Mouse (Mus musculus) v-Abl transformed pro-B cells (cell line): ENCODE measurements around the gene Epo.

Experiments
- in situ Hi-C, 2 experiments: fragments of 400-800 bp; cut with MboI; formaldehyde crosslinking; loops; one replicate each; pipeline ENCODE4 v1.15.1; 2025; ENCODE audit not compliant: unreplicated experiment in 2 of 2

The Epo gene

GRCm38 (mm10) chr5:137523396-137524250 is 9.4 kb downstream of the Epo start:
- in situ Hi-C loops = no loop called here

- in situ Hi-C loops = no loop called here
Observed at GRCm38 (mm10) chr5:137522711-137523110, 10.3 kb downstream of the Epo start.

DNA sequence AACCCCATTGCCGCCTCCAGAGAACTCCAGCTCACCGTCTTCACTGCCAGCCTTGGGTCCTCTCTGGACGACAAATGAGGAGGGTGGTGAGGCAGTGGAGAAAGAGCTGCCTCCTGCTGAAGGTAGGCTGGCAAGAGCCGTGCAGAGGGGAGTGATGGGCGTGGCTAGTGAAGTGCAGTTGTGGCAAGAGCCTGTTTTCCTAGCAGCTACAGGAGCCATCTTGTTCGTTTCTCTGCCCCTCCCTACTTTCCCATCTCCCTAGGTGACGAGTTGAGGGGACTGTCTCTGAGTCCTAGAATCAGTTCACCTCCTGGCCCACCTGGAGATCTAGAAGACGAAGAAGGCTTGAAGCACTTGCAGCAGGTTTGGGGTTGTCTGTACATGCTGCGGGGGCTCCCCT is 11.2 kb downstream of the Epo start:
- in situ Hi-C loops = no loop called here

- in situ Hi-C loops = loop anchor here in 1 of 2 experiments (5.0 kb wide), 1 partner anchor 242 kb away; no protein-coding TSS in a partner anchor
Observed at GRCm38 (mm10) chr5:137519691-137520550, 13.1 kb downstream of the Epo start.

GRCm38 (mm10) chr5:137518436-137518835 is 14.6 kb downstream of the Epo start, which contains the start of gene Gigyf1:
TSS of gene Gigyf1 (plus strand) at chr5:137518548.
- in situ Hi-C loops = loop anchor here in 1 of 2 experiments (5.0 kb wide), 1 partner anchor 244 kb away; no protein-coding TSS in a partner anchor

DNA sequence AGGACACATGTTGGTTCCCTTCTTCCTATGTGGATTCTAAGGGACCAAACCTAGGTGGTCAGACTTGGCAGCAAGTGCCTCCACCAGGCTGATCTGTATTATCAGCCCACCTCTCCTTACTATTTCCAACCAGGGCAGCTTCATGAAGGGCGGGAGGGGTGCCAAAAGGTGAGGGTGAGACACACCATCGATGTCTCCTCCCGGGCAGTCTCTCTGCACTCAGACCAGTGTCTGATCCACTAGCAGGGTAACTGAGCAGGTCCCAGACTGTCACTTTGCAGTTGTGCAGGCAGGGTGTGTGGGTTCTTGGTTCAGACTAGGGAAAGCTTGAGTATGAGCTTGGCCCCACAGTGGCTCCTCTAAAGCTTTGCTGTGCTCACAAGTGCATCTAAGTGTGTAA is 18.2 kb downstream of the Epo start:
- in situ Hi-C loops = loop anchor here in 1 of 2 experiments (5.0 kb wide), 1 partner anchor 247 kb away; no protein-coding TSS in a partner anchor

DNA sequence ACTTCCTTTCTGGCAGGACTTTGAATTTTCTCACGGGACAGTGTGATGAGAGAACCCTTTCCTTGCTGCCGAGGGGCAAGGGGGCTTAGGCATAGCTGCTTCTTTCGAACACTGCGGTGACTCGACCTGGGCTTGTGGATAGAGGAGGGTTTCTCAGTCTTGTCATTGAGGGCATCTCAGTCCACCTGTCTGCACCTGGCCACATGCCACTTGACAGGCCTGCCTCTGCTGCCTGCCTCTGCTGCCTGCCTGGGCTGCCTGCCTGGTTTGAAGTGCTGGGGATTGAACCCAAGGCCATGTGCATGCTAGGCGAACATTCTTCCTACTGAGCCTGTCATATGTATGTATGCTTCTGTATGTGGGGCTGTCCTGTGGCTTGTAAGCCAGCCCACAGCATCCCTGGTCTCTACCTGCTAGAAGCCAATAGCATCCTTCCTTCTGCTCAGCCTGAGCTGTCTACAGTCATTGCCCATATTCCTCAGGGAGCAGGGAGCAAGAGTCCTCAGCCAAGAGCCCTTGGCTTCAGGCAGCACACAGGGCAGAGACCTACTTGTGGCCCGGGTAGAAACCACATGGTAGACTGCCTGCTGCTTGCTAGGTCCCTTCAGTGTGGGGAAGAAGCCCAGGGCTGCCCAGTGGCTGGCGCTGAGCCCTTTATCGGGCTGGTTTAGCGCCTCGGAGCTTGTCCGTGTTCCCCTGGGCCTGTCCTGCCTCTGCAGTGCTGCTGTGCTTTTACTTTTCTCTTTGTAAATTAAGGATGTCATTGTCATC is 18.9 kb downstream of the Epo start:
- in situ Hi-C loops = no loop called here

GRCm38 (mm10) chr5:137512847-137513794 is 19.9 kb downstream of the Epo start:
- in situ Hi-C loops = no loop called here

DNA sequence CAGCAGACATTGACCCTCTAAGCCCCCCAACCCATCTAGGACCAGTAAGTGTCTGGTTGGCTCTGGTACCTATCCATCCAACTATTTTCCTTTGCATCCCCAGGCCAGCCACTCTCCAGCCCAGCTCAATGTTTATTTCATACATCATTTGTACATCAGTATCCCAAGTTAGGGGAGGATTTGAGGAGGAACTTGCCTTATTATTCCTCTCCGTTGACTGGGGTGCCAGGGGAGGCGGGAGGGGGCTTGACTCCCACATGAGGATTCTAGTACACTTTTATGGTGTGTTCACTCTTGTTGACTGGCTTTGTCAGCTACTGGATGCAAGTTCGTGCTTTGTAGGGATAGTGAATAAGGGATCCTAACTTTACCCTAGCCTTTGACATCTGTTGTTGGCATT is 21.3 kb downstream of the Epo start:
- in situ Hi-C loops = no loop called here

DNA sequence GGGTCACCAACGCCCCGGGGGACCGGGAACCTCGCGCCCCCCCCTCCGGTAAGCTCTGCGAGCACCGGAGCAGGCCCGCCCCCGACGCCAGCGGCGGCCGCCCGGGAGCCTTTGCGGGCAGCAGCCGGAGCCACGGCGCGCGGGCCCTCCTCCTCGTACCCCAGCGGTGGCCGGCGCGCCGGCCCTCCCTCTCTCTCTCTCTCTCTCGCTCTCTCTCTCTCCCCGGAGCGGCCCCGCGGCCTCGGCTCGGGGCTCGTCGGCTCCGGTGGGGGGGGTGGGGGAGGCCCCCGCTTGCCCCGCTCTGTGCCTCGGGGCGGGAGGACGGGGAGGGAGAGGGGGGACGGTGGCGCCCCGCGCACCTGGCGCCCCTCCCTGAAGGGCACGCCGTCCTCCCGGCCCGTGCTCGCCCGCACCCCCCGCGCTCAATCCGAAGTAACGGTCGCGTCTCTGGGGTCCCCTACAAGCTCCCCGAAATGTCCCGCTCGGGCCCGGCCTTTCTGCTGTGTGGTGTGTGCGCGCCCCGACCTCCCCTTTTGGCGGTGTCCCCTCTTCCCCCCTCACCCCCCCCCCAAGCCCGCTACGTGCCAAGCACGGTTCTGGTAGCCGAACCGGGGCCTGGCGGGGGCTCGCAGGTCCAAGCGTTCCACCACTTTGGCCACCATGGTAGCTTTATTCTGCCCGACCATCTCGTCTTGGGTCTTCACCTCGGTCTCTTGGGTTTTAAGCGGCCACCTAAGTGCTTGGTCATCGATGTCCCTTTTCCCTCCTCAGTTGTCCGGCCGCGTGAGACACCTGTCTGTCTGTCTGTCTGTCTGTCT is 22.3 kb downstream of the Epo start:
- in situ Hi-C loops = no loop called here

DNA sequence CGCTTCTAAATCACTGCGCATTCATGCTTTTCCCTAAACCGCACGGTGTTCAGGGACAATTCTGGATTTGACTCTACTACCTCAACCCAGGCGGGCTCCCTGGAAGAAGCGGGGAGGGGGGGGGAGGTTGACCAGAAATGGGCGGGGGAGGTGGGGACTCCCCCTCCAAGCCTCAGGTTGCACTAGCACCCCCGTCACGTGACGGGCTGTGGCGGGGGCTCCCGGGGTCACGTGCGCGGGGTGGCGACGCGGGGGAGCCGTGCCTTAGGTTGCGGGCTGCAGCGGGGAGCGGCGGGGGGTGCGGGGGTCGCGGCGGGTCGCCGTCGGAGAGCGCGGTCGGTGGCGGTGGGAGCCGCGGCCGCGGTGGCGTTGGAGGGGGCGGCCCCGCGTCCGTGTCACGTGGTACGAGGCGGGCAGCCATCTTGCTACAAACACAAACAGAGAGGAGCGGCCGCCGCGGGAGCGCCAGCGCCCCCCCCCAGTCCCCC is 23.0 kb downstream of the Epo start:
- in situ Hi-C loops = no loop called here

GRCm38 (mm10) chr5:137504041-137504440 is 29.0 kb downstream of the Epo start:
- in situ Hi-C loops = loop anchor here (5.0 to 10.0 kb wide), 4 partner anchors 151 to 258 kb away; partner anchors contain the start of gene Slc12a9 (in 2 of the 2)

- in situ Hi-C loops = loop anchor here (5.0 to 10.0 kb wide), 4 partner anchors 152 to 260 kb away; partner anchors contain the start of gene Slc12a9 (in 2 of the 2)
Observed at GRCm38 (mm10) chr5:137502667-137503110, 30.4 kb downstream of the Epo start.

- in situ Hi-C loops = loop anchor here (5.0 to 10.0 kb wide), 4 partner anchors 153 to 260 kb away; partner anchors contain the start of gene Slc12a9 (in 2 of the 2)
Observed at GRCm38 (mm10) chr5:137501709-137502666, 31.1 kb downstream of the Epo start, which contains the start of gene Pop7. TSS of gene Pop7 (minus strand) at chr5:137502518.

DNA sequence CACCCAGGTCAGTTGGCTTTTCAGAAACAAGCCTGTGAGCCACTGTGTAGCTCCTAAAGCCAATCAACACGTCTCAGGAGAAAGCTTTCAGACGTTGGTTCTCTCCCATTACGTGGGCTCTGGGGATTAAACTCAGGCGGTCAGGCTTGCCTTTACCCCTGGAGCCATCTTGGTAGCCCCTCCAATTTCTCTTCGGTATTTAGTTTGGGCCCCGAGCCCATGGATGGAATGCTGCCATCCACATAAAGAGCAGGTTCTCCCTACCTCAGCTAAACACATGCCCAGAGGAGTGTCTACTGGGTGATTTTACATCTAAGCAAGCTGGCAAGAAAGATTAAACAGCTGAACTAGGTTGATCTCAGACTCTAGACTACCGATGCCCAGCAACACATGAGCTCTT is 32.9 kb downstream of the Epo start:
- in situ Hi-C loops = loop anchor here (5.0 to 10.0 kb wide), 4 partner anchors 155 to 262 kb away; partner anchors contain the start of gene Slc12a9 (in 2 of the 2)

GRCm38 (mm10) chr5:137493831-137494230 is 39.2 kb downstream of the Epo start:
- in situ Hi-C loops = loop anchor here (25.0 kb wide), 2 partner anchors 643 to 1143 kb away; no protein-coding TSS in a partner anchor
